Mouse (Mus musculus): ENCODE data around the gene Ireb2. TPM values are rescaled to one million over a fixed set of nuclear protein-coding genes. Genes with fewer than 3 reads are reported as not detected.

Gene Ireb2
- 202 TPM for polyA plus RNA-seq (2014; fragmentation: Illumina TruSeq; extraction: RNeasy Lipid Tissue Mini Kit (QIAGEN cat#74804); ENCODE audit: low read depth, low replicate concordance)

GRCm38 (mm10) chr9:54863363-54864281, at the start of gene Ireb2:
Gene Ireb2, plus strand, starts transcription at chr9:54863789.

GRCm38 (mm10) chr9:54917010-54917677, 53.6 kb downstream of the Ireb2 start, which contains the start of gene Hykk:
Gene Hykk, plus strand, starts transcription at chr9:54917283.

GRCm38 (mm10) chr9:54950575-54951321, 87.2 kb downstream of the Ireb2 start, which contains the start of the genes Psma4 and AY074887:
Gene Psma4, plus strand, starts transcription at chr9:54950790.
Gene AY074887, minus strand, starts transcription at chr9:54950998.

Other genes starting within 250 kb of the Ireb2 start
- 16.7 TPM for gene Acsbg1, start 201.9 kb upstream of the Ireb2 start, polyA plus RNA-seq (2014; fragmentation: Illumina TruSeq; extraction: RNeasy Lipid Tissue Mini Kit (QIAGEN cat#74804); ENCODE audit: low read depth, low replicate concordance)
- gene Dnaja4, start 164.9 kb upstream of the Ireb2 start, polyA plus RNA-seq (2014; fragmentation: Illumina TruSeq; extraction: RNeasy Lipid Tissue Mini Kit (QIAGEN cat#74804); ENCODE audit: low read depth, low replicate concordance), result 52.7 TPM
- gene Wdr61, start 129.3 kb upstream of the Ireb2 start, polyA plus RNA-seq (2014; fragmentation: Illumina TruSeq; extraction: RNeasy Lipid Tissue Mini Kit (QIAGEN cat#74804); ENCODE audit: low read depth, low replicate concordance), result 109 TPM
- gene Crabp1, start 99.0 kb upstream of the Ireb2 start, polyA plus RNA-seq (2014; fragmentation: Illumina TruSeq; extraction: RNeasy Lipid Tissue Mini Kit (QIAGEN cat#74804); ENCODE audit: low read depth, low replicate concordance), result not detected
- gene Hykk, start 53.5 kb downstream of the Ireb2 start, polyA plus RNA-seq (2014; fragmentation: Illumina TruSeq; extraction: RNeasy Lipid Tissue Mini Kit (QIAGEN cat#74804); ENCODE audit: low read depth, low replicate concordance), result 5.6 TPM
- gene Psma4, start 87.0 kb downstream of the Ireb2 start, polyA plus RNA-seq (2014; fragmentation: Illumina TruSeq; extraction: RNeasy Lipid Tissue Mini Kit (QIAGEN cat#74804); ENCODE audit: low read depth, low replicate concordance), result 549 TPM
- gene AY074887, start 87.2 kb downstream of the Ireb2 start, polyA plus RNA-seq (2014; fragmentation: Illumina TruSeq; extraction: RNeasy Lipid Tissue Mini Kit (QIAGEN cat#74804); ENCODE audit: low read depth, low replicate concordance), result not detected
- 0.64 TPM for gene Chrna5, start 117.1 kb downstream of the Ireb2 start, polyA plus RNA-seq (2014; fragmentation: Illumina TruSeq; extraction: RNeasy Lipid Tissue Mini Kit (QIAGEN cat#74804); ENCODE audit: low read depth, low replicate concordance)
- gene Chrna3, start 162.8 kb downstream of the Ireb2 start, polyA plus RNA-seq (2014; fragmentation: Illumina TruSeq; extraction: RNeasy Lipid Tissue Mini Kit (QIAGEN cat#74804); ENCODE audit: low read depth, low replicate concordance), result 16.4 TPM
- gene Chrnb4, start 185.0 kb downstream of the Ireb2 start, polyA plus RNA-seq (2014; fragmentation: Illumina TruSeq; extraction: RNeasy Lipid Tissue Mini Kit (QIAGEN cat#74804); ENCODE audit: low read depth, low replicate concordance), result 5.2 TPM